ENCODE assay signal across 18 mouse cellular contexts in the genomic region with DNA sequence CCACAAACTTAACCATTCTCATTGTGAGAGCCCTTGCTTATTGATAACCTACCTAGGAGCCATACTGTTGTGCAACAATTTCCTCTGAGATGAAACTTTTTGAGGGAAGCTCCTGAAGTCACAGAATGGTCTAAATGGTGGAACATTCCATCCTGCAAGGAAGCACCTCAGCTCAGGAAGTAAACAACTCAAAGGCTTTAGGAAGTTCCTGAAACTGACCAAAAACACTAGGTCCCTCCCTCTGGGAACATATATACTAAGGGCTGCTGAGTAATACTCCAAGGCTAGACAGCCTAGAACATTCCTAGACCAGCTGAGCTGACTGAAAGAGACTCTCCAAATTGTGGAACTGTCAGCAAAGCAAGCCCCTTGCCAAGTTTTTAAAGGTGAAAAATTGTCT. TPM values are rescaled to one million over a fixed set of nuclear protein-coding genes. Genes with fewer than 3 reads are reported as not detected.
"Had no signal": no experiment of that assay in that cellular context is flagged by ENCODE, and none has a peak within 500 bp of the region (broad histone marks: within the 10 kb centered on the region; RNA-seq: fewer than 3 reads in every experiment).

No protein-coding gene starts in this region.

- H3K27me3 ChIP-seq: neural tube, embryonic 15.5 days; stomach, embryonic 15.5 days had no signal

- DNase-seq: retina, postnatal 1 day; right cerebral cortex, adult 18-20 months; right cerebral cortex, postnatal 14 days; right cerebral cortex, postnatal 25 days; right cerebral cortex, postnatal 4 days; spleen, adult 18-20 months; thymus, adult 18-20 months; thymus, adult 2 months; thymus, postnatal 14 days; thymus, postnatal 25 days; thymus, postnatal 36 days; thymus, postnatal 4 days had no signal

- H3K27ac ChIP-seq: neural tube, embryonic 15.5 days; stomach, embryonic 15.5 days; stomach, postnatal 0 days had no signal

- H3K9me3 ChIP-seq: neural tube, embryonic 15.5 days; stomach, embryonic 15.5 days had no signal

- H3K9ac ChIP-seq: neural tube, embryonic 15.5 days; stomach, embryonic 15.5 days had no signal

- H3K36me3 ChIP-seq: neural tube, embryonic 15.5 days; stomach, embryonic 15.5 days had no signal

- H3K4me3 ChIP-seq: neural tube, embryonic 15.5 days; stomach, embryonic 15.5 days had no signal

RNA-seq across cellular contexts. Expression of a gene that starts 32.9 kb away (rescaled TPM):
- polyA plus RNA-seq: small intestine, adult 2 months; testis, adult 2 months; urinary bladder, adult 2 months had no signal
